Mouse (Mus musculus) G1E-ER4 (cell line): ENCODE results near the gene Ptprb. TPM values are rescaled to one million over a fixed set of nuclear protein-coding genes. Genes with fewer than 3 reads are reported as not detected.

Experiments used
- GATA1 ChIP-seq: IDR thresholded peaks from one replicate; pipeline ENCODE4 v1.8.0; 2012; ENCODE audit warnings: low read length, inconsistent platforms
- polyA plus RNA-seq: library from polyadenylated mRNA; stranded (reverse); fragments of >175 nt; gene quantifications from 2 replicates; pipeline ENCODE4 v1.2.3, GENCODE M21; 2012

Ptprb gene
- polyA plus RNA-seq, 1 experiment: not detected

DNA sequence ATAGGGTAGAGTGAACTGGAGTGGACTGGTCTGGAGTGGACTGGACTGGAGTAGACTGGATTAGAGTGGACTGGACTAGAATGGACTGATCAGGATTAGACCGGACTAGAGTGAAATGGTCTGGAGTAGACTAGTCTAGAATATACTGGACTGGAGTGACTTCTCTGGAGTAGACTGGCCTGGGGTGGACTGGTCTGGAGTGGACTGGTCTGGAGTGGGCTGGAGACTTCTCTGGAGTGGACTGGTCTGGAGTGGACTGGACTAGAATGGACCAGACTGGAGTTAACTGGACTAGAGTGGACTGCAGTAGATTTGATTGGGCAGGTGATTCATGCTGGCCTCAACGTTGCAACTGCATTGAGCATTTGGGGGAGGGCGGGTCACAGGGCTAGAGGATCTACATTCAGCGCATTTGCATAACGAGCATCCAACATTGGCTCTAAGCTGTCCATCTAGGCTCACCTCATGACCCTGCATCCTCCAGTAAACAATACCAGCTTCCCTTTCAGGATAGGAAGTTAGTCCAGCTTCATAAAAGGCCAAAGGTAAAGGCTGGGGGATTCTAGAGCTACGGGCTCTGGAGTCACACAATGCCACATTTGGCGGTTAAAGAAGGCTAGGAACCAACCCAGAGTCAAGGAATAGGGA, 11.5 kb downstream of the Ptprb start:
- TF ChIP-seq GATA1: no peak

DNA sequence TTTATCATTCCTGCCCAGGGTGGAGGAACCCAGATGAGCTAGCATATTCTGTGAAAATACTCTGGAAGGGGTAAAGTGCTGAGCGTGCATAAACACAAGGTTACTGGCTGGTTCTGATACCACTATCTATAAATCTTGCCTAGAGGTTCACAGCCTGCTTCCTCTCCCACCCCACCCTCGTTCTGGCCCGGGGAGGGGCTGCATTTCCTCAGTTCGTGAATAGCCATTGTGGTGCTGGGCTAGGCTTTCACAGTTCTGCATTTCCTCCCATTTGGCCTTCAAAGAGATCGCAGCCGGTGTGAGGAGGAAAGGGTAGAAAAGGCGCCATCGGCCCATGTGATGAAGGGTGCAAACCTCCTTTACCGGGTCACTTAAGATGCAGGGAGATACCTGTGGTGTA, 12.8 kb downstream of the Ptprb start:
- no peak for TF ChIP-seq GATA1

DNA sequence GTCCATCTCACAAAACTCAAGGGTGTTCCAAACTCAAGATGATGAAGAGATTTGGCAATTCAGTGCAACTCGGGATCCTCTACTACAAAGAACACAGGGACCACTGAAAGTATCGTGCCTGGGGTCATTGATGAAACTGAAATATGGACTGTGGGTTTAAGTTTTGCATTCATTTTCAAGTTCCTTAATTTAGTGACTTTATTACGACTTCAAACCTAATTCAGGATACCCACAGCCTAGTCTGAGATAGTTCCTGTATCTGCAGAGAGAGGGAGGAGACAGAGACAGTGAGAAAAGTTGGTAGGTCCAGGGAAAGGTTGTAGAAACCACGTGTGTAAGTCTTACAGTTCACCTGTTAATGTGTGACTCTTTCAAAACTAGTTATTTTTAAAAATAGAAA, 15.2 kb downstream of the Ptprb start:
- TF ChIP-seq GATA1: no peak

DNA sequence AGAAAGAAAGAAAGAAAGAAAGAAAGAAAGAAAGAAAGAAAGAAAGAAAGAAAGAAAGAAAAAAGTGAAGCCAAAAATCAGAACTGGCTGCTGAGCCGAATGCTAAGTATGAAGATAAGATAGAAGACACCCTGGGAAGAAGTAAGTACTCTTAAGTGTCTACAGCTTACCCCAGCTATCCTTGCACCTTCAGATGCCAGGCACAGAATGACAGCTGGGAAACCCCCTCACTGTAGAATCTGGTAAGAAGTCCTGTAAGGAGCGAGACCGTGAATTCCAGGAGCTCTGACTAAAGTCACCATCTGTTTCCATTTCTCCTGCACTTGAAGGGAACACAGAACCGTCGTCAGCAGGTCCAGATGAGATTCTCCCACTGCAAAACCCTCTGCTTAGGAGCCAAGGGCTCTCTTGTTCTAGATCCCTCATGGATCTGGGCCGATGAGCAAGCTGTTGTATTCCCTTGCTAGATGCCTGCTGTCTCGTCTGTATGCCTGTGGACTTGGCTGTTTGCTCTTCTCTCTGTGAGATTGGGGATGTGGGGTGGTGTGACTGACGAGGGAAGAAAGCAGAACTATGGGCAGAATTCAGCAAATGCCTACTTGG, 15.9 kb downstream of the Ptprb start:
- no peak for TF ChIP-seq GATA1

DNA sequence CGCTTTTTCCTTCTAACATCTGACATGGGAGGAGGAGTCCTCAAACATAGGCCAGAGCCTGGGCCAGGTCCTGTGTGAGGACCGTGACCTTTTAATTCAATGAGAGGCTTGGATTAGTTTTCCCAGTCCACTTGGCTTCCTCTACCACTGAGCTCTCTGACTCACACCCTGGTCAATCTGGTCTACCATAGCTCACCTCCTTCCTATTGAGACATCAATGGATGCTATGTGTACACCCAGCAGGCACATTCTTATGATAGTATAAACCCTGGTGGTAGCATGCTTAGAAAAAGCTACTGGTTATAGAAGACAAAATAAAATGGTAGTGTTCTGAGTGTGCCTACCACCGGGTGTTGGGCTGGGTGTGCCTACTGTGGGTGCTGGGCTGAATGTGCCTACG, 21.1 kb downstream of the Ptprb start:
- TF ChIP-seq GATA1: no peak

DNA sequence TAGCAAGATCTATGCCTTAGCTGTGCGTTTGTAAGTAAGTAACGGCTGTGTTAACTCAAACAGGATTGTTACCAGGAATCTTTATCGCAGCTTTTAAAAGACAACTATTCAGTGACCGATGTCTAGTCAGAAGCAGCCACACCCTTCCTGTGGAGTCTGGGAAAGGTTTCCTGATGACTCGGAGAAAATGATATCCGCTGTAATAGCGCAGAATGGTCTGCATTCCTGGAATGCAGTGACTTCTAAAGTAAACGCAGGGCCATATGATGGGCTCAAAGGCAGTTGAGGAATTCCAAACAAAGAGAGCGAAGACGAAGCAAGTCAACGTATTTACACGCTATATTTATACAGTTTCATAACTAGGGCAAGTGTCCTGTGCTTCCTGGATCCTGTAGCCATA, 22.5 kb downstream of the Ptprb start:
- no peak for TF ChIP-seq GATA1

DNA sequence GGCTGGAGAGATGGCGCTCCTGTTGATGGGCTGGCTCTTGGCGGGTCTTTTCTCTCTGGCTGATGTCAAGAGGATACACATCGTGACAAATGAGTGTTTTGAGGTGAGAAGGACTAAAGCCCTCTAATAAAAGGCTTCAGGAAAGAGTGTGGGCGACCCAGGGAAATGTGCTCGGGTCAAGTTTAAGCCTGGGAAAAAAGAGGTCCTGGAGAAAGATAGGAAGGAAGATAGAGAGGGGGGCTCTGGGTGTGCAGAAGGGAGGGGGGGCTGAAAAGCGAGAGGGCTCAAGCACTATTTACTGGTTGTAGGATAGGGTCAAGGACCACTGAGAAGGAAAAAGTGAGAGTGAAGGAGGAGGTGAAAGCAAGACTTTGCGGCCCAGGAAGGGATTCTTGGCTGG, 25.5 kb downstream of the Ptprb start:
- TF ChIP-seq GATA1: no peak

DNA sequence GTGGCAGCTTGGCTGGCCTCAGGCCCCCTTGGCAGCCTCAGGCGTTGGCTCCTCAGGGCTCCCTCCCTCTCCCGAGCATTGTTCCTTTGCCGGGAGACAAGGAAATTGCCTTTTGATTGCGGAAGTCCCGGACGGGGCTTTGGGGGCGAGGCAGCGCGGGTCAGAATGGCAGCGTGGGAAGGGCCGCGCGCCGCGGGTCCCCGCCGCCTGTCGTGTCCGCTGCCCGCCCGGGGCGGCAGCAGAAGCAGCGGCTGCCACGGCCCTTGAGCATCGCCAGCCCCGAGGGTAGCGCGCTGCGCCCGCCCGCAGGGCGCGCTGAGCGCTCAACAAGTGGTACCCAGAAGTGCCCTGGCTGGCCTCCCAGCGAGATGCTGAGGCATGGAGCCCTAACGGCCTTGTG, 25.9 kb downstream of the Ptprb start:
- TF ChIP-seq GATA1: no peak

DNA sequence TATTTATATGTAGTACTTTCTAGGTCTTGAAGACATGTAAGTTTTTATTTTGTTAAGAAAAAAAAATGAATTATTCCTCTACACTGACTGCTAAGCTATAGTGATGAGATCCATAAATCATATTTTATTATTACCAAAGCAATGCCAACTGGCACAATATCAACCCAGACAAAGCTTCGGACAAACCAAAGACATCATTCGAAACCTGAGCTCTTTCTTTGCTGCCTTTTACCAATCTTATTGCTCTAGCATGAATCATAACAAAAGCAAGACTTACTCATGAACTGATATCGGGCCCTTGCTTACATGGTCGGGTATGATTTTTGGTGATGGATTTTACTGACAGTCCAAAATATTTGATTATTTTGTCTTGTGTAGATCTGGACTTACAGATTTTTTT, 29.0 kb downstream of the Ptprb start:
- TF ChIP-seq GATA1: no peak

DNA sequence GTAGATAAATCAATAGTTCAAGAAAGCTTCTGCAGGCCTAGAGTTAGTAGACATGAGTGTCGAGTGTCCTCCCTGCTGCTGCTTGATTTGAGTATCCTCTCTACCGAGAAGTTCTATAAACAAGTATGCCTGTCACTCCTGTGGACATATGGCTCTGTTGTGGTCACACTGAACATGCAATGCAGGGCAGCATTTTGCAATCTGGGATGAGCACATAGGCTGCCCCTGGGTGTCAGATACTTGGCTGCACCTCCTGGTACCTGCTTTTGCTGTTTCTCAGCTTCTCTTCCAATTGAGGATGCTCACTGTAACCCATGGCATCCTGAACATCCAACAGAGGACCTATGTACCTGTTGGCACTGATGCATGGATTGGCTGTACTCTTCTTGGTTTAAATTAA, 34.1 kb downstream of the Ptprb start:
- no peak for TF ChIP-seq GATA1

DNA sequence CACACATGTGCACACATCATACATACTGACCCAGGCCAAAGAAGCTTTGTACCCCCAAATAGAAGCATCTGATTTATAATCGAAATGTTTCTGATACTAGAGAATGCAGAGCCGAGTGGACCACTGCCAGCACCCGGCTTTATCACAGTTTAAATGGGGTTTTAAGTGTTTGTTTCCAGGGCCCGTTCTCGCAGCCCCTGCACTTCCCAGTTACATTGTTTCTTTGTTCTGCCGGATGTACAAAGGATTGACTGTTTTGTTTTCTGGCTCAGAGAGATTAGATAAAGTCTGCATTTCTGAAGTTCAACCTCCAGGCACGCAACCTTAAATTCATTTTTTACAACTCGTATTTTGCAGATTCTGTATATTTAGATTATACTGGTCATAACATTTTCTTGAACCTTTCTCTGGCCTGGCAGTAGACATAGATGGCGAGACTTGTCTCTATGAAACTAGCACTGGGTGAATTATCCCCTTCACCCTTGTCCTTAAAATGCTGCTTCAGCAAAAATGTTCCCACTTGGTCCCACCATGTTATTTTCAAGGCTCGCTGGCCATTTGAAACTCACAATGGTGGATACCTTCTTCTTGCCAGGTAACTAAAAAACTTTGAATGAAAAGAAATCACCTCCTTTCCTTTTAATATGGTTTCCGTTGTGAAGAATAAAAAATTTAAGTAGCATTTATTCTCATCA, 35.3 kb downstream of the Ptprb start:
- no peak for TF ChIP-seq GATA1

DNA sequence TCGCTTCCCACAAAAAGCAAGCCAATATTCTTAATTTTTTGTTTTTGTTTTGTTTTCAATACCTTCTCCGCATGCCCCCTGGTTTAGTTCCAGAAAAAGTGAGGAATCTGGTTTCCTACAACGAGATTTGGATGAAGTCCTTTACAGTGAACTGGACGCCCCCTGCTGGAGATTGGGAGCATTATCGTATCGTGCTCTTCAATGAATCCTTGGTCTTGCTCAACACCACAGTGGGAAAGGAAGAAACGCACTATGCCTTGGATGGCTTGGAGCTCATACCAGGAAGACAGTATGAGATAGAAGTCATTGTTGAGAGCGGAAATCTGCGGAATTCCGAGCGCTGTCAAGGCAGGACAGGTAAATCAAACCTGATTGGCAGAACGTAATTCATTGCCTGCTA, 43.9 kb downstream of the Ptprb start:
- TF ChIP-seq GATA1: no peak

DNA sequence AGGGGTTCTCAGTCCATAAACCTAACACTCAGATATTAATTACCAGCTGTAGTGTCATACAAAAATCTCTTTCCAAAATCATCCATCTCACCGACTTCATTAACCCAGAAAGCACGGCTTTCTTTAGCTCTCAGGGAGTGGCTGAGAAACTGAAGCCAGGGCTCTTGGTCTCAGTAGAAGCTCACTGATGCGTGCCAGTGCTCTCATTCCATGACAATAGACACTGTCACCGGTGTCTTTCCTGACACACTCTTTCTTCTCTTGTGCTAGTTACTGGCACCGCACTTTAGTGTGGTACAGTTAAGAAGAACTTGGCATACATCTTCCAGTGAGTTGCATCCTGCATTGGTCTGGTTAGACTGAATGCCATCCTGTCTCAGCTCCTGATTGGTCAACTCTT, 53.8 kb downstream of the Ptprb start:
- TF ChIP-seq GATA1: no peak

DNA sequence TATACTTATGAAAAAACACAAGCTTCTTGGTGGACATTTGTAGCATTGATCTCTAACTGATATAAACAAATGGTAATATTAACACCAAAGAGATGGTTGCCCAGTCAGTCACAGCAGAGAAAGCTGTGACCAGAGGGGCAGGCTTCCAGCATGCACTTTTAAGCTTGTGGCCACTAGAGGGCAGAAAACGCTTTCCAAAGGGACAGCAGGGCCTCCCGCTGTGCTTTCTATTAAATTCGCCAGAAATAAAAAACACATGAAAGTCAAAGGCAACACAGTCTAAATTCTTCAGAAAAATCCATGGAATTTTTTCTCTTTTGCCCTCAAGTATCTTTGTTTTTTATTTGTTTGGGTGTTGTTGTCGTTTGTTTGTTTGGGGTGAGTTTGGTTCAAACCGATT, 55.1 kb downstream of the Ptprb start:
- TF ChIP-seq GATA1: no peak

DNA sequence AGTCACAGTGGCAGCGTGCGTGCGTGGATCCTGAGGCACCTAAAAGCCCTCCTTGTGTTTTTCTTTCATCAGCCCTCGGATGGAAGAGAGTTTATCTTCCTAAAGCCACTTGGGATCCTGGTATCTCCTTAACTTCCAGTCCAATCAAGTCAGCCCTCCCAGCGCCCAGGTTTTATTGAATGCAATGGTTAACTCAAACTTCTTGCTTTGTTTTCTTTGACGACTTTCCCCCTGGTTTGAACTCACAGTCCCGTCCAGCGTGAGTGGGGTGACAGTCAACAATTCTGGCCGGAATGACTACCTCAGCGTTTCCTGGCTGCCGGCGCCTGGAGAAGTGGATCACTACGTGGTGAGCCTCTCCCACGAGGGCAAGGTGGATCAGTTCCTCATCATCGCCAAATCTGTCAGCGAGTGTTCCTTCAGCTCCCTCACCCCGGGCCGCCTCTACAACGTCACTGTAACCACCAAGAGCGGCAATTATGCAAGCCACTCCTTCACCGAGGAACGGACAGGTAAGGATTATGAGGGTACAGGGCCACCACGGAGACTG, 55.7 kb downstream of the Ptprb start:
- no peak for TF ChIP-seq GATA1

DNA sequence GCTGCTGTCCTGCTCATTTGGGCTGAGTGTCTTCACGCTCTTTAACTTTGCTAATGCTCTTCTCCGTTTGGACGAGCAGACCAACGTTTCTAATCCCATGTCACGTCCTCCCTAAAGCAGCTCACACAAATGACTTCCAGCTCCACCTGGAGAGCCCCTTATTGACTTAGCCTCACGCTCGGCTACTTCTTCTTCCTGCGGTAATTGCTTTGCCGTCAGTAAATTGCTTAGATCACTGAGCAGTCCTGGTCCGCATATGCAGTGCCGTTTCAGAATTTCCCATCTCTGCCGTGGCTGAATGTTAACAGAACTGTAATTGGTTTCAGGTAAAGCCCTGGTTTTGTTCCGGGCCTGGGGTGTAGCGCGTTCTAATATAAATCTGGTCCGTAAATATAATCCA, 58.3 kb downstream of the Ptprb start:
- TF ChIP-seq GATA1: no peak

DNA sequence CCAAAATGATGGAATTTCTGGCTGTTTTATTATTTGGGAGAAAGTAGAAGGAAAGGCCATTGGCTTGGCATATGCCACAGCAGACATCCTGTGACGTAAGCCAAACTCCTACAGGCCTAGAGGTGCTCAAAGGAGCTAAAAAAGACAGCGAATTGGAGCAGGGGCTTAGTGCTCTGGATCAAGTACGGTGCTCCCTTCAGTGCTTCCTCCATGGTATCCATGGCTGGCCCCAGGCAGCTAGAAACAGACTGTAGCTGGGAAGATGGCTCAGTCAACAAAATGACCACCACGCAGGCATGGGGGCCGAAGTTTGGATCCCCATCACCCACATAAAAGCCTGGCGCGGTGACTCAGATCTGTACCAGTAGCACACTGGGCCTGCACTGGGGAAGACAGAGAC, 58.8 kb downstream of the Ptprb start:
- no peak for TF ChIP-seq GATA1
